ENCODE assay signal across 8 mouse cellular contexts in the genomic region with DNA sequence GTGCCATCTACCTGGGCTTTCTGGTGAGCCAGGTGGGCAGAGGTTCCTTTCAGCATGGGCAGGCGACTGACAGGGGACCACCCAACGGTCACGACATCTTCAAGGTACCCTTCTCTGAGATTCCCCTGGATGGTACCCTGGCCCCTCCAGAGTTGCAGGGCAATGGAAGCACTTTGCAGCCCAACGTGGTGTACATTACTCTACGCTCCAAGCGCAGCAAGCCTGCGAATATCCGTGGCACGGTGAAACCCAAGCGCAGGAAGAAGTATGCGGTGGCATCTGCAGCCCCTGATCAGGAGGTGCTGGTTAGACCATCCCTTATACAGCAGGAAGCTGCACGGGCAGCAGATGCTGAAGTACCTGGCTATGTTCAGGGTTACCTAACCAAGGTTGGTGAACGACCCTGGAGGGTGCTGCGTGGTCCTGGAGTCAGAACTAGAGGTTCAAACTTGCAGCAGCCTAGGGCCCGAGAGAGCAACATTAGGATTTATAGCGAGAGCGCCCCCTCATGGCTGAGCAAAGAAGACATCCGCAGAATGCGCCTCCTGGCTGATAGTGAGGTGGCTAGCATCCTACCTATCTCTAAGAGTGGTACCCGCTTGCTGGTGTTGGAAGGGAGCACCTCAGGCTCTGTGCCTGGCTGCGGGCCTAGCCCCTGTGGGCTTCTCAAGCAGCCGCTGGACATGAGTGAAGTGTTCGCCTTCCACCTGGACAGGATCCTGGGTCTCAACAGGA. TPM values are rescaled to one million over a fixed set of nuclear protein-coding genes. Genes with fewer than 3 reads are reported as not detected.
DNase-seq lines count a peak whose midpoint lies in the region; ATAC-seq and TF ChIP-seq lines count a peak whose summit lies in the region.

No protein-coding gene starts in this region.

- intact Hi-C loops in heart, postnatal 36 days (cut with DNase I), result loop anchor here (2.0 to 5.0 kb wide), 4 partner anchors 20 to 106 kb away; no protein-coding TSS in a partner anchor
- intact Hi-C loops in left cerebral cortex, postnatal 36 days (cut with DNase I), result loop anchor here (10.0 kb wide), 1 partner anchor 918 kb away; a partner anchor contains a TSS

- H3K4me1 ChIP-seq in spleen, adult 2 months (ENCODE audit: control insufficient read depth, insufficient read depth, insufficient read length), result no peaks in the 10 kb centered on the region; the same call in 1 of the 2 replicates
- no peaks in the 10 kb centered on the region for H3K4me1 ChIP-seq in forebrain, embryonic 14.5 days (ENCODE audit: control insufficient read depth, insufficient read depth, low read length)
- peaks cover 13% of the 10 kb centered on the region for H3K4me1 ChIP-seq in liver, embryonic 12.5 days
- H3K4me1 ChIP-seq in neural tube, embryonic 11.5 days (ENCODE audit: control insufficient read depth, insufficient read depth, low read length), result 0 out of 2 replicates have a peak, but pooled peaks cover 2% of the 10 kb centered on the region

- no peak for TF ChIP-seq POLR2A in spleen, adult 2 months (IDR thresholded peaks at IDR 0.05; ENCODE audit: low read depth, low read length)

- H3K9me3 ChIP-seq in forebrain, embryonic 14.5 days (replicated peaks; ENCODE audit: control insufficient read depth, low read length), result no peaks in the 10 kb centered on the region
- H3K9me3 ChIP-seq in liver, embryonic 12.5 days (replicated peaks), result no peaks in the 10 kb centered on the region
- no peaks in the 10 kb centered on the region for H3K9me3 ChIP-seq in neural tube, embryonic 11.5 days (ENCODE audit: control insufficient read depth, low read length)

- TF ChIP-seq CTCF in spleen, adult 2 months (IDR thresholded peaks at IDR 0.05; ENCODE audit: extremely low read depth, insufficient read depth, insufficient read length, insufficient replicate concordance), result peak; percentile 26; the same call in 1 of the 2 replicates

- 50% methylated on average over 23 of the region's 23 CpGs for WGBS in spleen, adult 2 months
- WGBS in forebrain, embryonic 14.5 days, result 97% methylated on average over 23 of the region's 23 CpGs
- 60% methylated on average over 23 of the region's 23 CpGs for WGBS in liver, embryonic 12.5 days (ENCODE audit: insufficient replicate concordance)
- WGBS in neural tube, embryonic 11.5 days, result 81% methylated on average over 23 of the region's 23 CpGs

- no peaks in the 10 kb centered on the region for H3K36me3 ChIP-seq in spleen, adult 2 months (ENCODE audit: control insufficient read depth, insufficient read depth, low read length)
- no peaks in the 10 kb centered on the region for H3K36me3 ChIP-seq in forebrain, embryonic 14.5 days (ENCODE audit: control insufficient read depth, insufficient read depth, low read length)
- no peaks in the 10 kb centered on the region for H3K36me3 ChIP-seq in liver, embryonic 12.5 days
- no peaks in the 10 kb centered on the region for H3K36me3 ChIP-seq in neural tube, embryonic 11.5 days (ENCODE audit: control insufficient read depth, insufficient read depth, low read length)

- H3K9ac ChIP-seq in forebrain, embryonic 14.5 days (ENCODE audit: low read length), result no peak overlapping the region
- peak overlapping the region; percentile 9; the same call in 1 of the 2 replicates for H3K9ac ChIP-seq in liver, embryonic 12.5 days
- no peak overlapping the region for H3K9ac ChIP-seq in neural tube, embryonic 11.5 days (ENCODE audit: low read length)

- peak overlapping the region; percentile 43; the same call in 1 of the 2 replicates for H3K27ac ChIP-seq in spleen, adult 2 months (ENCODE audit: insufficient read depth, low read length)
- peak overlapping the region; percentile 27; the same call in 1 of the 2 replicates for H3K27ac ChIP-seq in forebrain, embryonic 14.5 days (ENCODE audit: low read depth, low read length)
- H3K27ac ChIP-seq in liver, embryonic 12.5 days, result no peak overlapping the region; the same call in 1 of the 2 replicates
- peak overlapping the region; percentile 53 for H3K27ac ChIP-seq in neural tube, embryonic 11.5 days (ENCODE audit: low read depth, low read length)

- no peak for DNase-seq in spleen, adult 2 months (ENCODE audit: low read depth in 1 of 2, low spot score in 2 of 2)
- DNase-seq in spleen, adult 12 weeks (ENCODE audit: low spot score), result no peak
- DNase-seq in forebrain, embryonic 14.5 days (ENCODE audit: low spot score), result no peak
- DNase-seq in heart, postnatal 36 days, result peak; percentile 78 to 80
- peak; percentile 19 for DNase-seq in neural tube, embryonic 11.5 days (ENCODE audit: low spot score)
- no peak for DNase-seq in retina, embryonic 14.5 days (ENCODE audit: low spot score)
- no peak for DNase-seq in left cerebral cortex, postnatal 36 days (ENCODE audit: low spot score in 2 of 2)

- ATAC-seq in forebrain, embryonic 14.5 days, result no peak
- ATAC-seq in liver, embryonic 12.5 days, result peak; percentile 48
- ATAC-seq in neural tube, embryonic 11.5 days (ENCODE audit: insufficient read depth, low FRiP score, low TSS enrichment), result no peak

- no peaks in the 10 kb centered on the region for H3K27me3 ChIP-seq in spleen, adult 2 months (ENCODE audit: control insufficient read depth, insufficient read depth, low read length)
- H3K27me3 ChIP-seq in forebrain, embryonic 14.5 days (replicated peaks; ENCODE audit: control insufficient read depth, insufficient read depth, low read length), result no peaks in the 10 kb centered on the region
- peaks cover 11% of the 10 kb centered on the region for H3K27me3 ChIP-seq in liver, embryonic 12.5 days (replicated peaks)
- no peaks in the 10 kb centered on the region for H3K27me3 ChIP-seq in neural tube, embryonic 11.5 days (ENCODE audit: control insufficient read depth, insufficient read depth, low read length)

- H3K4me2 ChIP-seq in forebrain, embryonic 14.5 days (ENCODE audit: low read length), result no peak overlapping the region
- H3K4me2 ChIP-seq in liver, embryonic 12.5 days, result peak overlapping the region; percentile 60
- H3K4me2 ChIP-seq in neural tube, embryonic 11.5 days (ENCODE audit: low read depth), result peak overlapping the region; percentile 40

- peak overlapping the region; percentile 52 for H3K4me3 ChIP-seq in spleen, adult 2 months (ENCODE audit: extremely low read depth, insufficient read depth, insufficient read length)
- no peak overlapping the region for H3K4me3 ChIP-seq in forebrain, embryonic 14.5 days (ENCODE audit: low read depth, low read length)
- H3K4me3 ChIP-seq in liver, embryonic 12.5 days, result peak overlapping the region; percentile 22
- H3K4me3 ChIP-seq in neural tube, embryonic 11.5 days (ENCODE audit: low read depth, low read length), result peak overlapping the region; percentile 13; the same call in 1 of the 2 replicates

RNA-seq across cellular contexts. Expression of a gene that starts 2.2 kb away (rescaled TPM):
- polyA plus RNA-seq in spleen, adult 2 months (2012; rRNA removed), result 1.9 and 2.1 TPM in 2 replicates
- 1.2 and 1.3 TPM in 2 replicates for polyA plus RNA-seq in forebrain, embryonic 14.5 days (2014; fragmentation: Nextera tagmentation; extraction: Ambion mirVana)
- 10 to 100 TPM; 18.5 to 19.7 TPM for total RNA-seq in heart, postnatal 36 days (2021)
- 3.9 and 4.2 TPM in 2 replicates for polyA plus RNA-seq in liver, embryonic 12.5 days (2016; fragmentation: Nextera tagmentation; extraction: Ambion mirVana)
- 5.5 and 8.7 TPM in 2 replicates for polyA plus RNA-seq in neural tube, embryonic 11.5 days (2014; fragmentation: Nextera tagmentation; extraction: Ambion mirVana)
- total RNA-seq in left cerebral cortex, postnatal 36 days (2021), result 10 to 100 TPM in 1 of 2 experiments, 1 to 10 TPM in 1; 7.4 to 11.2 TPM

RNA-seq across cellular contexts. Expression of a gene that starts 34.0 kb away (rescaled TPM):
- polyA plus RNA-seq in spleen, adult 2 months (2012; rRNA removed), result 0.15 and 0.18 TPM in 2 replicates
- polyA plus RNA-seq in forebrain, embryonic 14.5 days (2014; fragmentation: Nextera tagmentation; extraction: Ambion mirVana), result 2.5 and 2.8 TPM in 2 replicates
- 10 to 100 TPM; 12.2 to 13.4 TPM for total RNA-seq in heart, postnatal 36 days (2021)
- polyA plus RNA-seq in liver, embryonic 12.5 days (2016; fragmentation: Nextera tagmentation; extraction: Ambion mirVana), result 2.2 and 2.5 TPM in 2 replicates
- 2.9 TPM in 2 replicates for polyA plus RNA-seq in neural tube, embryonic 11.5 days (2014; fragmentation: Nextera tagmentation; extraction: Ambion mirVana)
- 10 to 100 TPM; 10.6 to 12.4 TPM for total RNA-seq in left cerebral cortex, postnatal 36 days (2021)

Comparison
In these comparisons a context has a peak if more than half of its experiments do, and no peak if none do; other contexts are left out.
1. DNase-seq: peak in heart, postnatal 36 days (2 of 2) and neural tube, embryonic 11.5 days (single experiment); none in spleen, adult 2 months (0 of 2), spleen, adult 12 weeks (single experiment), forebrain, embryonic 14.5 days (single experiment), retina, embryonic 14.5 days (single experiment) and left cerebral cortex, postnatal 36 days (0 of 2).